Mouse (Mus musculus): ENCODE measurements around the gene Nfkbie. TPM values are rescaled to one million over a fixed set of nuclear protein-coding genes. Genes with fewer than 3 reads are reported as not detected.
A peak's percentile ranks its signal among the peaks of the same experiment; 100 is the strongest.

Nfkbie gene
- polyA plus RNA-seq, 1 experiment from 2014 or later, result 6.8 TPM

DNA sequence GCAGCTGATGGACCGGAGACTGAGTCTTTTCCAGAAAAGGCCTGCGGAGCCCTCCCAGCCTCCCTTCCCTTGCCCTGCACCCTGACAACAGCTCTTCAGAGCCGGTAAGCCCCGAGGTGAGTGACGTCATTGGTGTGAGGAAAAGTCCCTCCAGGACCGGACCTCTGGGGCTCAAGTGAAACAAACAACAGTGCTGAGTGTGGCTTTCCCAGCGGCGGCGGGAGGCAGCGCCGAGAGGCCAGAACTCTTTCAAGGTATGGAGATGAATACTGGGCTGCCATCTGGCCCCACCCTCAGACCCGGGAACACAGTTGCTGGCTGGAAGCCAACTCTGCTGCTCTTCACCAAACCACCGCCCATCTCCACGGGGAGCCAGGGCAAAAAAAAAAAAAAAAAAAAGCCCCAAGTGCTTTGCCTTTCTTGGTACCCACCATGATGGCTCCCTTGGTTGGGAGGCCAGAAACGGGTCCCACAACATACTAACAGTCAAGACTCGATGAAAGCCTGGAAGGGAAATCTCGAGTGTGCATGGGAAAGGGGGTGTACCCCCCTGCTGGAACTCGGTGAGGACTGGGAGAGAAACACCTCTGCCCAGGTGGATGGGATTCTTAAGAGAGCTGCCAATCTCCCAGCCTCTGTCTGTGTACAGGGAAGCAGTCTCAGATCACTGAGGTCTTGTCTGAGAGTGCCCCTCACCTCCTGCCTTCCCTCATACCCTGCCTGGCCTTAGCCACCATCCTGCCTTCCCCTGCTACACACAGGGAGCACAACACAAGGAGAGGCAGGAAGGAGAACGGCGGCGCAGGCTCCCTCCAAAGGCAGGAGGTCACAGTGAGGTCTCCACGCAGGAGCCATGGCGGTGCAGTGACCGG is 11.3 kb upstream of the Nfkbie start:
- H3K27ac ChIP-seq (replicated peaks), result no peak overlapping the region
- peaks cover 40% of the 10 kb centered on the region for H3K4me1 ChIP-seq

GRCm38 (mm10) chr17:45544873-45545277 is 10.6 kb upstream of the Nfkbie start:
- Histone ChIP-seq H3K27me3 (peaks cover 78% of the 10 kb centered on the region), H3K27ac (replicated peaks) (no peak overlapping the region), H3K9me3 (no peaks in the 10 kb centered on the region), H3K36me3 (peaks cover 18% of the 10 kb centered on the region), H3K4me1 (peaks cover 43% of the 10 kb centered on the region), H3K4me3 (peak overlapping the region; percentile 19), H3K4me2 (replicated peaks) (peak overlapping the region; percentile 40), H3K9ac (replicated peaks) (peak overlapping the region; percentile 33)
- ATAC-seq (ENCODE audit: low FRiP score, low read depth), result no peak
- 2% methylated on average over 42 of the region's 46 CpGs for WGBS

More for the DNA sequence above, 11.3 kb upstream of the Nfkbie start:
- H3K9me3 ChIP-seq, result no peaks in the 10 kb centered on the region
- H3K36me3 ChIP-seq, result peaks cover 18% of the 10 kb centered on the region
- peaks cover 84% of the 10 kb centered on the region for H3K27me3 ChIP-seq
- H3K4me3 ChIP-seq, result no peak overlapping the region
- H3K9ac ChIP-seq (replicated peaks), result peak overlapping the region; percentile 33; the same call in 1 of the 2 replicates
- 4% methylated on average over 23 of the region's 24 CpGs for WGBS
- H3K4me2 ChIP-seq (replicated peaks), result peak overlapping the region; percentile 40
- no peak for ATAC-seq (ENCODE audit: low FRiP score, low read depth)

GRCm38 (mm10) chr17:45545278-45545961 is 10.1 kb upstream of the Nfkbie start:
- Histone ChIP-seq H3K9ac (replicated peaks) (peak overlapping the region; percentile 33), H3K4me3 (peak overlapping the region; percentile 19), H3K27me3 (peaks cover 75% of the 10 kb centered on the region), H3K4me2 (replicated peaks) (peak overlapping the region; percentile 40), H3K4me1 (peaks cover 48% of the 10 kb centered on the region), H3K9me3 (no peaks in the 10 kb centered on the region), H3K36me3 (peaks cover 18% of the 10 kb centered on the region), H3K27ac (replicated peaks) (no peak overlapping the region)
- WGBS, result 7% methylated on average over 74 of the region's 74 CpGs
- ATAC-seq (ENCODE audit: low FRiP score, low read depth), result no peak

DNA sequence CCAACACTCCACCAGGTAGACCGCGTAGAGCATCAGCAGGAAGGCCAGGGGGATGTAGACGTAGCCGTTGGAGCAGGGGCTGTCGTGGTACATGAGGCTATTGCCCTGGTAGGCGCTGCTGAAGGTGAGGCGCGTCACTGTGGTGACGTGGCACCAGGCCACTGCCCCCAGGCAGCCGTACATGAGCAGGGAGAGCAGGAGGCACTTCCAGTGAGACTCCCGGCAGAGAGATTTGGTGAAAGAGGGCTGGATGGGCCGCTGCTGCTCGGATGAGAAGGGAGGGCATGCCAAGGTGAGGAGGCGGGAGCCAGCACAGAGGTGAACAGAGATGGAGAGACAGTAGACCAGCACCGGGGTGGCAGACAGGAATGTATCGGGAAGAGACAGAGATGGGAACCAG is 8.6 kb upstream of the Nfkbie start:
- no peaks in the 10 kb centered on the region for H3K9me3 ChIP-seq
- H3K4me1 ChIP-seq, result peaks cover 61% of the 10 kb centered on the region
- no peak overlapping the region for H3K27ac ChIP-seq (replicated peaks)
- 71% methylated on average over 16 of the region's 16 CpGs for WGBS
- H3K27me3 ChIP-seq, result peaks cover 73% of the 10 kb centered on the region
- no peak for ATAC-seq (ENCODE audit: low FRiP score, low read depth)
- H3K4me3 ChIP-seq, result no peak overlapping the region
- peaks cover 18% of the 10 kb centered on the region for H3K36me3 ChIP-seq
- 0 out of 2 replicates have a peak overlapping the region, but pooled peaks have one; percentile 4 for H3K9ac ChIP-seq (replicated peaks)
- H3K4me2 ChIP-seq (replicated peaks), result no peak overlapping the region

- WGBS, result 72% methylated on average over 5 of the region's 5 CpGs
- peak overlapping the region; percentile 87; the same call in 1 of the 2 replicates for H3K4me3 ChIP-seq
- no peak for ATAC-seq (ENCODE audit: low FRiP score, low read depth)
- peaks cover 67% of the 10 kb centered on the region for H3K27me3 ChIP-seq
- no peak overlapping the region for H3K9ac ChIP-seq (replicated peaks)
- H3K4me1 ChIP-seq, result peaks cover 63% of the 10 kb centered on the region
- peaks cover 18% of the 10 kb centered on the region for H3K36me3 ChIP-seq
- H3K27ac ChIP-seq (replicated peaks), result no peak overlapping the region
- H3K4me2 ChIP-seq (replicated peaks), result peak overlapping the region; percentile 70
- H3K9me3 ChIP-seq, result no peaks in the 10 kb centered on the region
Observed at GRCm38 (mm10) chr17:45547461-45548190, 7.9 kb upstream of the Nfkbie start.

DNA sequence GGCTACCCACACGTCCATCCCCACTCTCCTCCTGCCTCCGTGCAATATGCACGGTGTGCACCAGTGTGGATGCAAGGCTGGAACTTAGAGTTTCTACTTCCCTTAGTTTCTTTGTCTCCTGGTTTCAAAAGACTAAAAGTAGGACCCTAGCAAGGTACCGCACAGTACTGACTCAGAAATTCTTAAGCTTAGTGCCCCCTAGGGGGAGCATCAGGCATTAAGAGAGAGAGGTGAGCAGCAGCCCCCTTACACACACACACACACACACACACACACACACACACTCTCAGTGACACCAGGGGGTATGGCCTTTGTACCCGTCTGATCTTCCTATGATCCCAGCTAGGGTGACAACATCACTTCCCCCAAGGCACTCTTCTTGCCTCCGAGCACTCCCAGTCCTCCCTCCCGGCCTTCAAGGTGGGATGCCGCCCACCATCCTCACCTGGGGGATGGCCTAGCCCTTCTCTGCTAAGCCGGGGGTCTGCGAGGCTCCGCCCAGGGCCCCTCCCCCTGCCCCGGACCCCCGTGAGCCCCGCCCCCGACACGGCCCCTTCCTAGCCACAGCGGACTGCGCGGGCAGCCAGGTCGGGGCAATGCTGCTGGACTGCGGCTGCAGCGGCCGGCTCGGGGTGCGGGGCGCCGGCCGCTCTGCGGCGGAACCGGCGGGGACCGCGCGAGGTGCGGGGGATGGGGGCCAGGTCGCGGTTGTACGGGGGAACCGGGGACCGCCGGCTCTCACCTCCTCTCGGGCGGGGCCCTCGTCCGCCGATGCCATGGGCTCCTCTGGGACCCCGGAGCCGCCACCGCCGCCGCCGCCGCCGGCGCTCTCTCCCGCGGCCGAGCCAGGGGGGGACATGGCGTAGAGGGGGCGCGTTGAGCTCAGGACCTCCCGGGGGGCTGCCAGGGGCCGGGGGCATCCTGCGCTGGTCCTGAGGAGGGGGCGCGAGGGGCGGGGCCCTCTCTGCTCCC is 6.7 kb upstream of the Nfkbie start:
- H3K9ac ChIP-seq (replicated peaks), result peak overlapping the region; percentile 96
- WGBS, result 2% methylated on average over 44 of the region's 68 CpGs
- peaks cover 60% of the 10 kb centered on the region for H3K4me1 ChIP-seq
- H3K27me3 ChIP-seq, result peaks cover 62% of the 10 kb centered on the region
- peak; percentile 64 for ATAC-seq (ENCODE audit: low FRiP score, low read depth)
- peak overlapping the region; percentile 70 for H3K4me2 ChIP-seq (replicated peaks)
- no peaks in the 10 kb centered on the region for H3K9me3 ChIP-seq
- peak overlapping the region; percentile 87 for H3K4me3 ChIP-seq
- H3K27ac ChIP-seq (replicated peaks), result peak overlapping the region; percentile 93
- H3K36me3 ChIP-seq, result peaks cover 18% of the 10 kb centered on the region

- Histone ChIP-seq H3K4me3 (peak within 1 kb of the TSS; percentile 87), H3K27ac (replicated peaks) (peak within 1 kb of the TSS; percentile 93), H3K9ac (replicated peaks) (peak within 1 kb of the TSS; percentile 96), H3K4me1 (peaks cover 52% of the 10 kb centered on the region), H3K4me2 (replicated peaks) (peak within 1 kb of the TSS; percentile 70), H3K36me3 (peaks cover 14% of the 10 kb centered on the region), H3K9me3 (no peaks in the 10 kb centered on the region), H3K27me3 (peaks cover 61% of the 10 kb centered on the region)
- peak; percentile 35 for ATAC-seq (ENCODE audit: low FRiP score, low read depth)
- under 1% methylated on average over 12 of the region's 29 CpGs for WGBS
Observed at GRCm38 (mm10) chr17:45549617-45550181, 5.8 kb upstream of the Nfkbie start, which contains the start of gene Tmem151b. Gene Tmem151b (minus strand): TSS chr17:45549677.

- H3K9ac ChIP-seq (replicated peaks), result peak overlapping the region; percentile 96
- peak overlapping the region; percentile 70 for H3K4me2 ChIP-seq (replicated peaks)
- H3K4me1 ChIP-seq, result peaks cover 46% of the 10 kb centered on the region
- H3K4me3 ChIP-seq, result peak overlapping the region; percentile 87
- ATAC-seq (ENCODE audit: low FRiP score, low read depth), result no peak
- WGBS, result 27% methylated on average over 5 of the region's 5 CpGs
- H3K27ac ChIP-seq (replicated peaks), result peak overlapping the region; percentile 93; the same call in 1 of the 2 replicates
- no peaks in the 10 kb centered on the region for H3K9me3 ChIP-seq
- H3K36me3 ChIP-seq, result peaks cover 8% of the 10 kb centered on the region
- peaks cover 56% of the 10 kb centered on the region for H3K27me3 ChIP-seq
Observed at GRCm38 (mm10) chr17:45550253-45550652, 5.2 kb upstream of the Nfkbie start.

DNA sequence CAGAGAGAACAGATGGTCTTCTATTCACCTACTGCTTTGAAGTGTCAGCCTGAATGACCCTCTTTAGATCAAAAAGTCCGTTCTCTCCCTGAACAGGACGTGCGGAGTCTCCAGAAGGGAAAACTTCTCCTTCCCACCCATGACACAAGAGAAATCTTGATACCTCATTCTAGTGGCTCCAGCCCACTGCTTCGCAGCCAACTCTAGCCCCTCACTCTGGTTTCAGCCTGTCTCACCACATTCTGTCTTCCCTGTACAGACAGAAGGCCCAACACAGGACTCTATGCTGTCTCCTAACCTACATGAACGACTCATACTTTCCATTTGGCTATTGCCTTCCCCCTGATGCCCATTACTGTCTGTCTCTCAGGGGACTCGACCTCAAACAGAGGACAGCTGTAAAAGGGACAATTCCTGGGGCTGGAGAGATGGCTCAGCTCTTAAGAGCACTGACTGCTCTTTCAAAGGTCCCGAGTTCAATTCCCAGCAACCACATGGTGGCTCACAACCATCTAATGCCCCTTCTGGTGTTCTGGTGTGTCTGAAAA is 4.2 kb upstream of the Nfkbie start:
- peak overlapping the region; percentile 60 for H3K27ac ChIP-seq (replicated peaks)
- H3K4me3 ChIP-seq, result no peak overlapping the region
- ATAC-seq (ENCODE audit: low FRiP score, low read depth), result no peak
- H3K4me1 ChIP-seq, result peaks cover 45% of the 10 kb centered on the region
- 43% methylated on average over 7 of the region's 7 CpGs for WGBS
- H3K36me3 ChIP-seq, result peaks cover 8% of the 10 kb centered on the region
- no peak overlapping the region for H3K4me2 ChIP-seq (replicated peaks)
- no peak overlapping the region for H3K9ac ChIP-seq (replicated peaks)
- H3K9me3 ChIP-seq, result no peaks in the 10 kb centered on the region
- H3K27me3 ChIP-seq, result peaks cover 51% of the 10 kb centered on the region

DNA sequence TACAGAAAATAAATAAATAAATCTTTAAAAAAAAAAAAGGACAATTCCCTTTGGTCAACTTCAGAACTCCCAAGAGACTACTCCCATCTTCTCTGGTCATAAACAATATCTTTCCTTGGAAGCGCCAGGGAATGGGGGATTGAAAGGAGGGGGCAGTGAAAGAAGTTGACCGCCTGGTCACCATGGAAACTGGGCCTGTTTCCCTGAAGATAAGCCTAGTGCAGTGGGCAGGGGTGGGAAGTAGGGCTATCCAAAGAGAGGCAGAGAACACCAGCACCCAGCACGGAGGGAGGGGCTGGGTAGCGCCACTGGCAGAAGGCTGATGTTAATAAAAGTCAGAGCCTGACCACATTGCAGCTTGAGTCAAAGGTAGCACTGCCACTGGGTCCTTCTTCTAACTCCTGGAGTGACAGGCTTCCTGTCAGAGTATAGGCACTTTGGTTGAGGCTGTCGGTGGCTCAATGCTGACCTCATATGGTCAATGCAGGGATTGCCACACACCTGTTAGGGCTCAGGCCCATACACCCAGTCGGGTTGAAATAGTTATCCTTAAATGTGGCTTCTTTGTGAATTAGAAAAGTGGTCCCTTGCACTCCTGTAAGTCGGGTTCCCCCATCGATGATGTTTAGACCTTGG is 3.6 kb upstream of the Nfkbie start:
- Histone ChIP-seq H3K27me3 (peaks cover 51% of the 10 kb centered on the region), H3K4me3 (no peak overlapping the region), H3K36me3 (0 out of 2 replicates have a peak, but pooled peaks cover 2% of the 10 kb centered on the region), H3K9me3 (no peaks in the 10 kb centered on the region), H3K27ac (replicated peaks) (no peak overlapping the region), H3K4me1 (peaks cover 46% of the 10 kb centered on the region), H3K9ac (replicated peaks) (no peak overlapping the region), H3K4me2 (replicated peaks) (no peak overlapping the region; the same call in 1 of the 2 replicates)
- ATAC-seq (ENCODE audit: low FRiP score, low read depth), result no peak
- WGBS, result 4% methylated on average over 8 of the region's 8 CpGs
